Mouse (Mus musculus): ENCODE results near the gene Ms4a4b. TPM values are rescaled to one million over a fixed set of nuclear protein-coding genes. Genes with fewer than 3 reads are reported as not detected.

Gene Ms4a4b
- polyA plus RNA-seq (2017; shearing (Covaris generic)) = 1,000 to 10,000 TPM; 2,238 to 3,168 TPM

GRCm38 (mm10) chr19:11443338-11443737, at the start of gene Ms4a4b:
Ms4a4b (plus strand) TSS chr19:11443553.

DNA sequence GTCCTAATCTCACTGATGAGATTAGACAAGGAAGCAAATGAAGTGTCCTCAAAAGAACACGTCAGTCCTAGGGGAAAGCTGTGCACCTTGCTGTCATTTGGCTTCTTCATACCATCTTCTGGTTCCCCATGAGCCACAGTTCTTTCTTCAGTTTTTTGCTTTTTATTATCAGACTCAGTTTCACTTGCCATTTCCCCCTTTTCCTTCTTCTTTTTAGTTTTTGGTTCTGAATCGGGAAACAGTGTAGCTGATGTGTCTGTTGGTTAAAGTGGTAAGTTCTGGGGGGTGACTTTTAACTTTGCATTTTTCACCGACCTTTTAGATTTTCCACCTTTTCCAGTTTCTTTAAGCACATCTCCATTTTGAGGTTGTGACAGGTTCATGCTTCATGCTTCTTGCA, 38.8 kb upstream of the Ms4a4b start, which contains the start of gene Ms4a4c:
Gene Ms4a4c, plus strand, starts transcription at position 244 of the 400 bp plus-strand sequence.

GRCm38 (mm10) chr19:11469215-11469614, 25.9 kb downstream of the Ms4a4b start, which contains the start of gene Ms4a6c:
Ms4a6c (plus strand) TSS chr19:11469366.

DNA sequence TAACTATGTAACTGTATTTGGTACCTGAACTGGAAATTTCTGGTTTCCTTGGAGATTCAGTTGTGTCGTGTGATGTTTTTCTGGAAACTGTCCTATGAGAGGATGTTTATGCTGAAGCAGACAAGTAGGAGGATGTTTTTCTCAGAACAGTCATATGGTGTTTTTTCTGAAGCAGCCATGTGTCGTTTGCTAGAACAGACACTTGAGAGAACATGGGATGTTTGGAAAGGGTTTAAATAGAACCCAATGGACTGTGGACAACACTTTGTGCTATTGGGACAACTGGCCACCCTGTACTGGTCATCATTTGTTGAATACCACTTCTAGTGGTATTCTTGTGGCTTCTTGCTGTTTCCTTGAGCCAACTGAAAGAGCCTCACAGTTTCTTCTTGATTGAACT, 42.4 kb downstream of the Ms4a4b start, which contains the start of gene Gm8369:
Gene Gm8369, plus strand, starts transcription at position 193 of the 400 bp plus-strand sequence.

GRCm38 (mm10) chr19:11516246-11516645, 72.9 kb downstream of the Ms4a4b start, which contains the start of gene Ms4a6b:
Ms4a6b (plus strand) TSS chr19:11516512.

Other genes with a start within 250 kb of the Ms4a4b start
- gene Ms4a13, start 246.8 kb upstream of the Ms4a4b start, polyA plus RNA-seq (2017; shearing (Covaris generic)) = not detected
- under 1 TPM in 1 of 2 experiments, not detected in 1; 0.20 TPM for gene Ms4a12, start 211.1 kb upstream of the Ms4a4b start, polyA plus RNA-seq (2017; shearing (Covaris generic))
- gene Ms4a1, start 177.3 kb upstream of the Ms4a4b start, polyA plus RNA-seq (2017; shearing (Covaris generic)) = 10 to 100 TPM in 1 of 2 experiments, 1 to 10 TPM in 1; 4.1 to 14.7 TPM
- gene Ms4a5, start 159.7 kb upstream of the Ms4a4b start, polyA plus RNA-seq (2017; shearing (Covaris generic)) = not detected
- gene Ms4a14, start 129.1 kb upstream of the Ms4a4b start, polyA plus RNA-seq (2017; shearing (Covaris generic)) = under 1 TPM in 1 of 2 experiments, not detected in 1; 0.07 TPM
- gene Ms4a7, start 107.4 kb upstream of the Ms4a4b start, polyA plus RNA-seq (2017; shearing (Covaris generic)) = 1 to 10 TPM in 1 of 2 experiments, under 1 TPM in 1; 0.43 to 1.8 TPM
- 1 to 10 TPM in 1 of 2 experiments, under 1 TPM in 1; 0.45 to 1.6 TPM for gene Ms4a4a, start 68.0 kb upstream of the Ms4a4b start, polyA plus RNA-seq (2017; shearing (Covaris generic))
- 100 to 1,000 TPM in 1 of 2 experiments, 10 to 100 TPM in 1; 38.9 to 156 TPM for gene Ms4a4c, start 38.8 kb upstream of the Ms4a4b start, polyA plus RNA-seq (2017; shearing (Covaris generic))
- 10 to 100 TPM; 12.9 to 14.6 TPM for gene Ms4a6c, start 25.8 kb downstream of the Ms4a4b start, polyA plus RNA-seq (2017; shearing (Covaris generic))
- gene Gm8369, start 42.4 kb downstream of the Ms4a4b start, polyA plus RNA-seq (2017; shearing (Covaris generic)) = 100 to 1,000 TPM; 228 to 249 TPM
- 100 to 1,000 TPM; 810 to 848 TPM for gene Ms4a6b, start 73.0 kb downstream of the Ms4a4b start, polyA plus RNA-seq (2017; shearing (Covaris generic))
- gene Ms4a4d, start 93.2 kb downstream of the Ms4a4b start, polyA plus RNA-seq (2017; shearing (Covaris generic)) = 1 to 10 TPM; 3.2 to 3.4 TPM
- gene Ms4a6d, start 161.3 kb downstream of the Ms4a4b start, polyA plus RNA-seq (2017; shearing (Covaris generic)) = 10 to 100 TPM in 1 of 2 experiments, 1 to 10 TPM in 1; 9.6 to 13.4 TPM
- under 1 TPM; 0.31 to 0.35 TPM for gene Ms4a2, start 180.2 kb downstream of the Ms4a4b start, polyA plus RNA-seq (2017; shearing (Covaris generic))
- gene Ms4a3, start 197.3 kb downstream of the Ms4a4b start, polyA plus RNA-seq (2017; shearing (Covaris generic)) = under 1 TPM in 1 of 2 experiments, not detected in 1; 0.77 TPM
- not detected for gene Oosp2, start 217.0 kb downstream of the Ms4a4b start, polyA plus RNA-seq (2017; shearing (Covaris generic))
- gene Oosp1, start 247.6 kb downstream of the Ms4a4b start, polyA plus RNA-seq (2017; shearing (Covaris generic)) = under 1 TPM in 1 of 2 experiments, not detected in 1; 0.55 TPM